Mouse (Mus musculus): Measurements from ENCODE around the gene Tbc1d5.

- TF ChIP-seq CTCF (IDR thresholded peaks at IDR 0.05; ENCODE audit: control insufficient read depth, insufficient read depth, insufficient replicate concordance, low read depth, low read length) (no peak), POLR2A (IDR thresholded peaks at IDR 0.05; ENCODE audit: control insufficient read depth, low read depth, low read length) (no peak)
These were observed 37.3 kb upstream of the Tbc1d5 start for GRCm38 (mm10) chr17:51216426-51216825.

Data from testis, adult 2 months (tissue).